Mouse (Mus musculus) ES-Bruce4 (cell line): ENCODE results near the gene Bank1.

Experiments
- EP300 ChIP-seq: IDR thresholded peaks from 2 replicates; pipeline ENCODE4 v1.6.1; 2011; ENCODE audit warnings: low read depth, low read length; ENCODE audit not compliant: insufficient read depth
- POLR2A ChIP-seq: IDR thresholded peaks from one replicate; pipeline ENCODE4 v1.8.1; 2011; ENCODE audit warnings: low read length; ENCODE audit not compliant: insufficient read depth

DNA sequence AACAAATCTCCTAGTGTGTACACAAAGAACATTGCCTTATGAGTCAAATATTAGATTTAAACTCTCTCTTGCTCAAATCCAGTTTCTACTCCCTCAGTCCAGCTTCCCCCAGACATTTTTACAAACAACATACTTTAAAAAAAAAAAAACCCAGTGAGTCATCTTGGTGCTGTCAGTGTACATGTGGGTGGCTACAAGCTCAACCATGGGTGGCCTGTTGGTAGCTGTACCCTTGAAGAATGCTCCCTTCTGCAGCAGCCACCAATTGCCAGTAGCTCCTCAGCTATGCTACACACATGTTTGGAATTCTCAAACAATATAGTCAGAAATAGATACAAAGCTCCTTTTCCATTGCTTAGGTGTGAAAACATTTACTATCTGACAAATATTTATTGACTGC is 154.2 kb downstream of the Bank1 start:
- no peak for TF ChIP-seq POLR2A
- TF ChIP-seq EP300 = no peak
